ENCODE assay signal across 8 mouse cellular contexts in genomic region chr4:106436475-106436874, GRCm38 (mm10). TPM values are rescaled to one million over a fixed set of nuclear protein-coding genes. Genes with fewer than 3 reads are reported as not detected.
DNase-seq lines count a peak whose midpoint lies in the region; ATAC-seq and TF ChIP-seq lines count a peak whose summit lies in the region.

No protein-coding gene starts in this region.

- H3K4me1 ChIP-seq in lung, embryonic 14.5 days (ENCODE audit: insufficient read depth): no peaks in the 10 kb centered on the region

- peak; percentile 75 for TF ChIP-seq CTCF in lung, embryonic 14.5 days (IDR thresholded peaks at IDR 0.05; ENCODE audit: low read depth)

- peak; percentile 9 for DNase-seq in adrenal gland, adult 2 months
- DNase-seq in adrenal gland, postnatal 4 days (ENCODE audit: low spot score in 2 of 2): no peak
- DNase-seq in lung, embryonic 14.5 days: peak; percentile 71
- no peak for DNase-seq in lung, postnatal 25 days (ENCODE audit: low spot score)
- peak; percentile 38 for DNase-seq in cerebellum, adult 8-10 months
- peak; percentile 19 for DNase-seq in lung, postnatal 36 days
- no peak for DNase-seq in left cerebral cortex, postnatal 4 days
- DNase-seq in neural tube, embryonic 10.5 days (ENCODE audit: extremely low spot score, low spot score): no peak

- intact Hi-C loops in left cerebral cortex, postnatal 4 days (cut with DNase I): no loop called here

- no peak overlapping the region for H3K4me2 ChIP-seq in lung, embryonic 14.5 days

- H3K36me3 ChIP-seq in lung, embryonic 14.5 days (ENCODE audit: insufficient read depth): peaks cover 79% of the 10 kb centered on the region

- WGBS in lung, embryonic 14.5 days: 69% methylated on average over 4 of the region's 4 CpGs

- no peak overlapping the region for H3K27ac ChIP-seq in lung, embryonic 14.5 days (ENCODE audit: low read depth)

- no peak for ATAC-seq in lung, embryonic 14.5 days (ENCODE audit: insufficient read depth)

- H3K9me3 ChIP-seq in lung, embryonic 14.5 days (ENCODE audit: low read depth, low read length): no peaks in the 10 kb centered on the region

- H3K9ac ChIP-seq in lung, embryonic 14.5 days: no peak overlapping the region

- H3K4me3 ChIP-seq in lung, embryonic 14.5 days (ENCODE audit: low read depth, low read length): no peak overlapping the region

- H3K27me3 ChIP-seq in lung, embryonic 14.5 days (ENCODE audit: insufficient read depth, low read length): no peaks in the 10 kb centered on the region

RNA-seq across cellular contexts. Expression of gene Pcsk9, which starts 27.7 kb away (rescaled TPM):
- total RNA-seq in adrenal gland, adult 2 months (2021): under 1 TPM in 1 of 2 experiments, not detected in 1; 0.12 TPM
- polyA plus RNA-seq in adrenal gland, adult 2 months (2012; rRNA removed): 0.23 and 0.31 TPM in 2 replicates
- total RNA-seq in adrenal gland, postnatal 4 days (2021): 1 to 10 TPM; 2.1 to 3.4 TPM
- polyA plus RNA-seq in lung, embryonic 14.5 days (2014; fragmentation: Nextera tagmentation; extraction: Ambion mirVana): 1.9 and 2.3 TPM in 2 replicates
- total RNA-seq in left cerebral cortex, postnatal 4 days (2021): 1 to 10 TPM; 4.4 to 5.3 TPM

RNA-seq across cellular contexts. Expression of gene Bsnd, which starts 55.6 kb away (rescaled TPM):
- total RNA-seq in adrenal gland, adult 2 months (2021): not detected
- polyA plus RNA-seq in adrenal gland, adult 2 months (2012; rRNA removed): 0.07 and 0.08 TPM in 2 replicates
- 1 to 10 TPM in 1 of 2 experiments, under 1 TPM in 1; 0.11 to 3.7 TPM for total RNA-seq in adrenal gland, postnatal 4 days (2021)
- not detected in 2 replicates for polyA plus RNA-seq in lung, embryonic 14.5 days (2014; fragmentation: Nextera tagmentation; extraction: Ambion mirVana)
- not detected for total RNA-seq in left cerebral cortex, postnatal 4 days (2021)

Comparison
In these comparisons a context has a peak if more than half of its experiments do, and no peak if none do; other contexts are left out.
1. DNase-seq: peak in adrenal gland, adult 2 months (single experiment), lung, embryonic 14.5 days (single experiment), cerebellum, adult 8-10 months (single experiment) and lung, postnatal 36 days (single experiment); none in adrenal gland, postnatal 4 days (0 of 2), lung, postnatal 25 days (single experiment), left cerebral cortex, postnatal 4 days (single experiment) and neural tube, embryonic 10.5 days (single experiment).